Mouse (Mus musculus) C2C12 (cell line): ENCODE data around the gene Fam240a.

Source experiments
- CEBPB ChIP-seq: IDR thresholded peaks from one replicate; pipeline ENCODE4 v1.6.1; 2011; ENCODE audit warnings: low read depth, mild to moderate bottlenecking, control low read depth, moderate library complexity
- CTCF ChIP-seq: IDR thresholded peaks from one replicate; pipeline ENCODE4 v1.5.1; 2011; ENCODE audit not compliant: control insufficient read depth, insufficient read depth, insufficient read length
- MAX ChIP-seq: IDR thresholded peaks from one replicate; pipeline ENCODE4 v1.6.1; 2011; ENCODE audit warnings: mild to moderate bottlenecking, control low read depth
- MYOG ChIP-seq: IDR thresholded peaks from one replicate; pipeline ENCODE4 v1.6.1; 2011; ENCODE audit not compliant: control insufficient read depth, insufficient read length; ENCODE audit errors: extremely low read depth
- USF1 ChIP-seq: IDR thresholded peaks from one replicate; pipeline ENCODE4 v1.6.1; 2011; ENCODE audit warnings: low read depth, mild to moderate bottlenecking, control low read depth, moderate library complexity

DNA sequence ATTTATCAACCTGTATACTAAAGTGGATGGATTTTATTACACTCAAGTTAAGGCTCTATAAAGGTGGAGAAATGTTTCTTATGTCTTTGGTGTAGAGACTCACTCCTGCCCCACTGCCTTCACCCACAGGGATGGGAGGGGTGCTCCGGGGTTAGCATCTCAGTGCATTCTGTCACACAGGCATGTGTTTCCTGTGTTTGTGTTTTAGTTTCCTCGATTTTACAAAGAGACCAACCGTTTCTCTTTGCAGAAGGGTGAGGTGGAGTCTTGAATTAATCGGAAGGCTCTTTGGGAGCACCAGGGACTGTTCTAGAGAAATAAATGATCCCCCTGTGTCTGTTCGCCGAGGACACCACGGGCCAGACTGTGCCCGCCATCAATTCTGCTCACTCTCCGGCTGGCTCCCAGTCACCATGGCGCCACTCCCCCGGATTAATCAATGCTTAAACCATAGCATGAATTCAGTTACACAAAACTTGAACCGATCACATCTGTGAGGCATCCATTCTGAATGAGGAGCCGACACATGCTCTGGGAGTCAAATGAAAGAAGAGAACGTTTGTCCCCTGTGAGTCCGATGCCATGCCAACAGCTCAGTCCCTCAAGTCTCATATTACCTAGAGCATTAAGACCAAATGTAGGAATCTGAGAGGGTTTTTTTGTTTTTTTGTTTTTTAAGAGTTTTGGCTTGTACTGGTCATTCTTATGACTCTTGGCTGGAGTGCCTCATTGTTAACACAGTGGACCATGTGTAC, 4.2 kb upstream of the Fam240a start:
- TF ChIP-seq CTCF (no peak), MAX (no peak), USF1 (no peak), CEBPB (no peak), MYOG (no peak)
